Mouse (Mus musculus) heart, embryonic 13.5 days (tissue): ENCODE data around the gene Zfp874b. TPM values are rescaled to one million over a fixed set of nuclear protein-coding genes. Genes with fewer than 3 reads are reported as not detected.
A peak's percentile ranks its signal among the peaks of the same experiment; 100 is the strongest.
"Not testable (repeated sequence)": the region's sequence is repeated elsewhere in the genome, so short reads cannot be mapped to it uniquely, and the experiment has no call there.

Source experiments
- ATAC-seq: fragments of 200-750 bp; cut with Nextera tagmentation; 2 replicates; pipeline ENCODE4 v1.8.0; 2017; ENCODE audit warnings: moderate TSS enrichment; ENCODE audit not compliant: insufficient number of reproducible peaks, low FRiP score, low TSS enrichment; ENCODE audit errors: extremely low read depth
- H3K27ac ChIP-seq: fragments of 300-500 bp; sonication (generic); replicated peaks from 2 replicates; pipeline ENCODE4 v1.5.1; 2015; ENCODE audit warnings: moderate library complexity, mild to moderate bottlenecking, inconsistent platforms
- H3K27me3 ChIP-seq: fragments of 300-500 bp; sonication (generic); replicated peaks from 2 replicates; pipeline ENCODE4 v1.6.1; 2015; ENCODE audit warnings: mild to moderate bottlenecking, inconsistent platforms
- H3K36me3 ChIP-seq: fragments of 300-500 bp; sonication (generic); 2 replicates; pipeline ENCODE4 v1.6.1; 2015; ENCODE audit warnings: mild to moderate bottlenecking, inconsistent platforms
- H3K4me1 ChIP-seq: fragments of 300-500 bp; sonication (generic); 2 replicates; pipeline ENCODE4 v1.6.1; 2015; ENCODE audit warnings: inconsistent platforms
- H3K4me2 ChIP-seq: fragments of 300-500 bp; sonication (generic); 2 replicates; pipeline ENCODE4 v1.6.1; 2015; ENCODE audit warnings: inconsistent platforms, mild to moderate bottlenecking, moderate library complexity
- H3K4me3 ChIP-seq: fragments of 300-500 bp; sonication (generic); 2 replicates; pipeline ENCODE4 v1.5.1; 2015; ENCODE audit warnings: moderate library complexity, mild to moderate bottlenecking, inconsistent platforms
- H3K9ac ChIP-seq: fragments of 300-500 bp; sonication (generic); 2 replicates; pipeline ENCODE4 v1.6.1; 2015; ENCODE audit warnings: inconsistent platforms, mild to moderate bottlenecking, moderate library complexity
- H3K9me3 ChIP-seq: fragments of 300-500 bp; sonication (generic); 2 replicates; pipeline ENCODE4 v1.6.1; 2016; ENCODE audit warnings: inconsistent platforms
- WGBS: fragments of 180-500 bp; shearing (Covaris S2); methylation state at CpG from one replicate; pipeline ENCODE4 v1.1.7; 2015; ENCODE audit warnings: mixed read lengths; 5-methylcytosine and 5-hydroxymethylcytosine counted together
- polyA plus RNA-seq: library from polyadenylated mRNA; unstranded; fragments of >200 nt; fragmentation: Nextera tagmentation; extraction: Ambion mirVana; gene quantifications from 2 replicates; pipeline ENCODE4 v1.2.1, GENCODE M21; 2015

Zfp874b gene
- polyA plus RNA-seq, 1 experiment from 2014 or later: 2.4 TPM

GRCm38 (mm10) chr13:67452021-67452309, 32.1 kb downstream of the Zfp874b start:
- WGBS: 14% methylated on average over 3 of the region's 3 CpGs
- Histone ChIP-seq H3K9ac (peak overlapping the region; percentile 84), H3K9me3 (no peaks in the 10 kb centered on the region), H3K36me3 (peaks cover 19% of the 10 kb centered on the region), H3K4me2 (peak overlapping the region; percentile 76), H3K27me3 (no peaks in the 10 kb centered on the region), H3K4me3 (peak overlapping the region; percentile 71), H3K4me1 (peaks cover 4% of the 10 kb centered on the region), H3K27ac (peak overlapping the region; percentile 70)
- ATAC-seq: no peak

- peak within 1 kb of the TSS; percentile 70 for H3K27ac ChIP-seq
Measured at GRCm38 (mm10) chr13:67451172-67452020, 32.7 kb downstream of the Zfp874b start, which contains the start of gene Zfp874a. TSS of gene Zfp874a (minus strand) at chr13:67451624.

GRCm38 (mm10) chr13:67437095-67437494, 47.0 kb downstream of the Zfp874b start:
- not testable (repeated sequence) for H3K4me2 ChIP-seq, H3K4me3 ChIP-seq, H3K9me3 ChIP-seq, H3K27me3 ChIP-seq, H3K4me1 ChIP-seq, H3K27ac ChIP-seq, H3K9ac ChIP-seq, ATAC-seq
- 64% methylated on average over 1 of the region's 3 CpGs for WGBS
- peaks cover 30% of the 10 kb centered on the region for H3K36me3 ChIP-seq

More at GRCm38 (mm10) chr13:67451172-67452020, 32.7 kb downstream of the Zfp874b start, which contains the start of gene Zfp874a:
- H3K27me3 ChIP-seq: no peaks in the 10 kb centered on the region
- peak; percentile 85 for ATAC-seq
- no peaks in the 10 kb centered on the region for H3K9me3 ChIP-seq
- peak within 1 kb of the TSS; percentile 76 for H3K4me2 ChIP-seq
- WGBS: 2% methylated on average over 19 of the region's 20 CpGs
- H3K36me3 ChIP-seq: peaks cover 25% of the 10 kb centered on the region
- H3K9ac ChIP-seq: peak within 1 kb of the TSS; percentile 84
- peak within 1 kb of the TSS; percentile 71 for H3K4me3 ChIP-seq
- H3K4me1 ChIP-seq: peaks cover 4% of the 10 kb centered on the region

GRCm38 (mm10) chr13:67428116-67428515, 55.9 kb downstream of the Zfp874b start:
- Histone ChIP-seq H3K4me2 (no peak overlapping the region), H3K4me1 (no peaks in the 10 kb centered on the region), H3K9me3 (no peaks in the 10 kb centered on the region), H3K27me3 (no peaks in the 10 kb centered on the region), H3K27ac (no peak overlapping the region), H3K36me3 (no peaks in the 10 kb centered on the region), H3K9ac (no peak overlapping the region), H3K4me3 (no peak overlapping the region)
- 74% methylated on average over 3 of the region's 3 CpGs for WGBS
- ATAC-seq: no peak

GRCm38 (mm10) chr13:67425699-67426098, 58.4 kb downstream of the Zfp874b start:
- H3K9ac ChIP-seq, H3K4me1 ChIP-seq, H3K27ac ChIP-seq, H3K36me3 ChIP-seq, H3K4me3 ChIP-seq, H3K4me2 ChIP-seq, H3K9me3 ChIP-seq, ATAC-seq, H3K27me3 ChIP-seq: not testable (repeated sequence)

GRCm38 (mm10) chr13:67422532-67422931, 61.5 kb downstream of the Zfp874b start:
- H3K9ac ChIP-seq, H3K4me1 ChIP-seq, H3K4me3 ChIP-seq, H3K36me3 ChIP-seq, H3K9me3 ChIP-seq, H3K27ac ChIP-seq, ATAC-seq, H3K4me2 ChIP-seq, H3K27me3 ChIP-seq: not testable (repeated sequence)
- WGBS: 65% methylated on average over 2 of the region's 2 CpGs

Other genes starting within 250 kb of the Zfp874b start
- 0.84 and 1.4 TPM in 2 replicates for gene Zfp458, start 205.8 kb downstream of the Zfp874b start, polyA plus RNA-seq
- gene Zfp457, start 177.8 kb downstream of the Zfp874b start, polyA plus RNA-seq: 0.74 and 1.2 TPM in 2 replicates
- 1.6 TPM in 2 replicates for gene Zfp595, start 151.7 kb downstream of the Zfp874b start, polyA plus RNA-seq
- gene Gm28044, start 123.7 kb downstream of the Zfp874b start, polyA plus RNA-seq: 0.39 and 0.49 TPM in 2 replicates
- 0.56 and 0.69 TPM in 2 replicates for gene Zfp953, start 123.7 kb downstream of the Zfp874b start, polyA plus RNA-seq
- 0.45 and 0.62 TPM in 2 replicates for gene Gm28041, start 108.5 kb downstream of the Zfp874b start, polyA plus RNA-seq
- gene Zfp456, start 108.4 kb downstream of the Zfp874b start, polyA plus RNA-seq: 1.0 and 1.2 TPM in 2 replicates
- gene Zfp429, start 84.4 kb downstream of the Zfp874b start, polyA plus RNA-seq: 2.9 and 4.4 TPM in 2 replicates
- 0.28 and 0.31 TPM in 2 replicates for gene Zfp459, start 62.8 kb downstream of the Zfp874b start, polyA plus RNA-seq
- 4.5 and 4.9 TPM in 2 replicates for gene Zfp874a, start 32.6 kb downstream of the Zfp874b start, polyA plus RNA-seq
- gene Zfp58, start 16.3 kb upstream of the Zfp874b start, polyA plus RNA-seq: 8.1 and 8.6 TPM in 2 replicates
- not detected in 2 replicates for gene Gm26965, start 41.9 kb upstream of the Zfp874b start, polyA plus RNA-seq
- 13.3 and 15.4 TPM in 2 replicates for gene Zfp87, start 41.9 kb upstream of the Zfp874b start, polyA plus RNA-seq
- gene Zfp748, start 69.6 kb upstream of the Zfp874b start, polyA plus RNA-seq: 5.7 and 7.3 TPM in 2 replicates
- 2.1 and 2.3 TPM in 2 replicates for gene Zfp729b, start 125.4 kb upstream of the Zfp874b start, polyA plus RNA-seq
- 0.29 TPM in 1 of 2 replicates, not detected in the other for gene Gm49345, start 153.5 kb upstream of the Zfp874b start, polyA plus RNA-seq
- 1.1 and 1.8 TPM in 2 replicates for gene Zfp729a, start 153.5 kb upstream of the Zfp874b start, polyA plus RNA-seq
- gene Zfp738, start 202.8 kb upstream of the Zfp874b start, polyA plus RNA-seq: 6.7 and 7.8 TPM in 2 replicates
- 3.7 and 4.4 TPM in 2 replicates for gene Zfp65, start 244.9 kb upstream of the Zfp874b start, polyA plus RNA-seq